Mouse (Mus musculus) frontal cortex, postnatal 14 days (tissue): ENCODE measurements at regions not wholly inside any gene's neighbourhood (a gene's known extent, or its start where the extent isn't known, plus 50 kb on each side); places are given as distances from the start of the nearest gene placed in this dataset.
A peak's percentile ranks its signal among the peaks of the same experiment; 100 is the strongest.

ENCODE experiments used
- DNase-seq, 2 experiments: peaks; one replicate each; pipeline ENCODE4 v3.0.0; 2022; ENCODE audit warnings: low spot score in 2 of 2

GRCm38 (mm10) chr7:95082248-95082647 lies 1088.8 kb upstream of the Tenm4 start:
- DNase-seq = no peak

- no peak for DNase-seq
These were observed 1086.7 kb upstream of the Tenm4 start for GRCm38 (mm10) chr7:95084328-95084727.

- DNase-seq = peak in 1 of 2 experiments; percentile 10
These were observed 1079.7 kb upstream of the Tenm4 start for GRCm38 (mm10) chr7:95091360-95091759.

- no peak for DNase-seq
These were observed 1042.0 kb upstream of the Tenm4 start for GRCm38 (mm10) chr7:95129020-95129419.

GRCm38 (mm10) chr7:95133038-95133437 lies 1038.0 kb upstream of the Tenm4 start:
- DNase-seq = no peak

- no peak for DNase-seq
These were observed 1036.9 kb upstream of the Tenm4 start for GRCm38 (mm10) chr7:95134062-95134625.

GRCm38 (mm10) chr7:95141778-95142177 lies 1029.3 kb upstream of the Tenm4 start:
- DNase-seq = no peak

- DNase-seq = no peak
These were observed 1028.0 kb upstream of the Tenm4 start for GRCm38 (mm10) chr7:95143037-95143436.
